14 mouse cellular contexts compared by ENCODE assay signal in the genomic region with DNA sequence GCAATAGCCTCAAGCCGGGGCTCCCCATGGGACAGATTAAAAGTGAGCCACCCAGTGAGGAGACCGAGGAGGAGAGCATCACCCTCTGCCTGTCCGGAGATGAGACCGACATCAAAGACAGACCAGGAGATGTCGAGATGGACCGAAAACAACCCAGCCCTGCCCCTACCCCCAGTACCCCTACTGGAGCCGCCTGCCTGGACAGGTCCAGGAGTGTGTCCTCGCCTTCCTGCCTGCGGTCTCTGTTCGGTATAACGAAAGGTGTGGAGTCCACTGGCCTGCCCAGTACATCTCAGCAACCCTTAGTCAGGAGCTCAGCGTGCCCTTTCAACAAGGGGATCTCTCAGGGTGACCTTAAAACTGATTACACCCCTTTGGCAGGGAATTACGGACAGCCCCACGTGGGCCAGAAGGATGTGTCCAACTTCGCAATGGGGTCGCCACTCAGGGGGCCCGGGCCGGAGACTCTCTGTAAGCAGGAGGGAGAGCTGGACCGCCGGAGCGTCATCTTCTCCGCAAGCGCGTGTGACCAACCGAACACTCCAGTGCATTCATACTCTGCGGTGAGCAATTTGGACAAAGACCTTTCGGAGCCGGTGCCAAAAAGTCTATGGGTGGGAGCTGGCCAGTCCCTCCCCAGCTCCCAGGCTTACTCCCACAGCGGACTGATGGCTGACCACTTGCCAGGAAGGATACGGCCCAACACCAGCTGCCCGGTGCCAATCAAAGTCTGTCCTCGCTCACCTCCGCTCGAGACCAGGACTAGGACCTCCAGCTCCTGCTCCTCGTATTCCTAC. TPM values are rescaled to one million over a fixed set of nuclear protein-coding genes. Genes with fewer than 3 reads are reported as not detected.
DNase-seq lines count a peak whose midpoint lies in the region; ATAC-seq lines count a peak whose summit lies in the region.
"Had no signal": no experiment of that assay in that cellular context is flagged by ENCODE, and none has a peak within 500 bp of the region (broad histone marks: within the 10 kb centered on the region; RNA-seq: fewer than 3 reads in every experiment).

No protein-coding gene starts in this region.

- peak; percentile 37; the same call in 1 of the 2 replicates for ATAC-seq in forebrain, embryonic 15.5 days (replicated peaks)
- ATAC-seq in midbrain, embryonic 13.5 days = peak; percentile 55
- no peak for ATAC-seq in erythroid progenitor cell, adult 5-6 weeks (replicated peaks; ENCODE audit: low FRiP score, poor library complexity, severe bottlenecking)

- H3K4me3 ChIP-seq in forebrain, embryonic 15.5 days = no peak overlapping the region
- H3K4me3 ChIP-seq in midbrain, embryonic 13.5 days (replicated peaks) = no peak overlapping the region
- H3K4me3 ChIP-seq: erythroblast, embryonic 14.5 days; neural tube, embryonic 12.5 days had no signal

- no peak overlapping the region for H3K4me2 ChIP-seq in forebrain, embryonic 15.5 days (replicated peaks)
- H3K4me2 ChIP-seq in midbrain, embryonic 13.5 days (replicated peaks) = no peak overlapping the region

- no peak overlapping the region; the same call in 1 of the 2 replicates for H3K9ac ChIP-seq in forebrain, embryonic 15.5 days (replicated peaks)
- no peak overlapping the region for H3K9ac ChIP-seq in midbrain, embryonic 13.5 days (replicated peaks)
- H3K9ac ChIP-seq: neural tube, embryonic 12.5 days had no signal

- peak overlapping the region; percentile 79; the same call in 1 of the 2 replicates for H3K27ac ChIP-seq in forebrain, embryonic 15.5 days (replicated peaks)
- H3K27ac ChIP-seq in midbrain, embryonic 13.5 days = peak overlapping the region; percentile 81; the same call in 1 of the 2 replicates

- intact Hi-C loops in left cerebral cortex, postnatal 4 days (cut with DNase I) = no loop called here

- H3K27me3 ChIP-seq in forebrain, embryonic 15.5 days = no peaks in the 10 kb centered on the region
- H3K27me3 ChIP-seq in midbrain, embryonic 13.5 days = no peaks in the 10 kb centered on the region
- H3K27me3 ChIP-seq: neural tube, embryonic 12.5 days had no signal

- H3K36me3 ChIP-seq in forebrain, embryonic 15.5 days = peaks cover 19% of the 10 kb centered on the region
- H3K36me3 ChIP-seq in midbrain, embryonic 13.5 days = peaks cover 38% of the 10 kb centered on the region

- WGBS in forebrain, embryonic 15.5 days = 95% methylated on average over 35 of the region's 35 CpGs
- 96% methylated on average over 35 of the region's 35 CpGs for WGBS in midbrain, embryonic 13.5 days

- peaks cover 18% of the 10 kb centered on the region; the same call in 1 of the 2 replicates for H3K4me1 ChIP-seq in forebrain, embryonic 15.5 days
- H3K4me1 ChIP-seq in midbrain, embryonic 13.5 days (replicated peaks) = peaks cover 26% of the 10 kb centered on the region

- peak; percentile 27 for DNase-seq in left cerebral cortex, postnatal 4 days
- DNase-seq in left cerebral cortex, adult 8-10 months (ENCODE audit: low spot score in 2 of 2) = no peak
- peak; percentile 12 for DNase-seq in cerebellum, adult 8-10 months
- DNase-seq in urinary bladder, postnatal 14 days (ENCODE audit: low spot score) = no peak

- H3K9me3 ChIP-seq in forebrain, embryonic 15.5 days = no peaks in the 10 kb centered on the region
- no peaks in the 10 kb centered on the region for H3K9me3 ChIP-seq in midbrain, embryonic 13.5 days
- H3K9me3 ChIP-seq: neural tube, embryonic 12.5 days had no signal

RNA-seq across cellular contexts. Expression of gene Gja10, which starts 40.0 kb away (rescaled TPM):
- not detected for total RNA-seq in left cerebral cortex, postnatal 4 days (2021)
- not detected for total RNA-seq in left cerebral cortex, adult 8-10 months (2022)
- polyA plus RNA-seq in forebrain, embryonic 15.5 days (2015; fragmentation: Nextera tagmentation; extraction: Ambion mirVana) = not detected in 2 replicates
- 0.18 TPM in 1 of 2 replicates, not detected in the other for polyA plus RNA-seq in midbrain, embryonic 13.5 days (2015; fragmentation: Nextera tagmentation; extraction: Ambion mirVana)
- total RNA-seq in erythroid progenitor cell, adult 5-6 weeks (2015; ENCODE audit: low replicate concordance) = not detected in 2 replicates
- not detected in 2 replicates for total RNA-seq in erythroid progenitor cell, adult 5-6 weeks (2017; ENCODE audit: low replicate concordance)
- total RNA-seq: heart, adult 18-20 months; layer of hippocampus, adult 8-10 months had no signal
- polyA plus RNA-seq: erythroblast, embryonic 14.5 days; limb, embryonic 14.5 days; small intestine, adult 2 months; thymus, postnatal 0 days had no signal

RNA-seq across cellular contexts. Expression of gene Casp8ap2, which starts 52.7 kb away (rescaled TPM):
- 10 to 100 TPM; 13.5 to 14.6 TPM for total RNA-seq in left cerebral cortex, postnatal 4 days (2021)
- 10 to 100 TPM in 2 of 4 experiments, 1 to 10 TPM in 2; 9.6 to 11.3 (median 10.1) TPM for total RNA-seq in left cerebral cortex, adult 8-10 months (2022)
- polyA plus RNA-seq in forebrain, embryonic 15.5 days (2015; fragmentation: Nextera tagmentation; extraction: Ambion mirVana) = 54.7 and 55.3 TPM in 2 replicates
- 57.7 and 60.8 TPM in 2 replicates for polyA plus RNA-seq in midbrain, embryonic 13.5 days (2015; fragmentation: Nextera tagmentation; extraction: Ambion mirVana)
- 50.3 and 51.9 TPM in 2 replicates for total RNA-seq in erythroid progenitor cell, adult 5-6 weeks (2015; ENCODE audit: low replicate concordance)
- total RNA-seq in erythroid progenitor cell, adult 5-6 weeks (2017; ENCODE audit: low replicate concordance) = 34.3 and 62.1 TPM in 2 replicates

Comparison
In these comparisons a context has a peak if more than half of its experiments do, and no peak if none do; other contexts are left out.
1. DNase-seq: peak in left cerebral cortex, postnatal 4 days (single experiment) and cerebellum, adult 8-10 months (single experiment); none in left cerebral cortex, adult 8-10 months (0 of 2) and urinary bladder, postnatal 14 days (single experiment).